Comparison of ENCODE assay signal across 1 mouse cellular context in the genomic region with DNA sequence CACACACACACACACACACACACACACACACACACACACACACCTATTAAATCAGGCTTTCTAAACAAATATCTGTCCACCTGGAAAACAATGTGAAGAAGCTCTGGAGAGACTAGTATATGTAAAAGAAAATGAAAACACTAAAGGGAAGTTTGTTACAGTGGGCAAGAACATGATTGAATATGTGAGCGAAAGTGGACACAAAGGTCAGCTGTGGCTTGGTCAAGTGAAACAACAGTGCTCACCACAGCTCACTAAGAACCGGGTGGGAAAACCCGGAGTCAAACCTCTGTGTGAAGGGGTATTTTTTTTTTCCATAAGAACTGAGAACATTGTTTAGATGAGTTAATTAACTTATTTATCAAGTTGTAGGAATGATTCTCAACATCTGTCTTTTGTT.
A peak's percentile ranks its signal among the peaks of the same experiment; 100 is the strongest.
TF ChIP-seq lines count a peak whose summit lies in the region.

No protein-coding gene starts in this region.

TF ChIP-seq in CH12.LX, 34 proteins besides CTCF, POLR2A, EP300 and RAD21 (continued from another document):
- TF ChIP-seq ETS1 (conservative IDR thresholded peaks at IDR 0.05; ENCODE audit: low read depth, low read length) (peak; percentile 65), MAZ (IDR thresholded peaks at IDR 0.05; ENCODE audit: low read depth, low read length) (no peak), E2F4 (IDR thresholded peaks at IDR 0.05; ENCODE audit: insufficient replicate concordance, low read depth, low read length) (no peak), MEF2A (IDR thresholded peaks at IDR 0.05; ENCODE audit: borderline replicate concordance, low read depth, low read length) (peak; percentile 41; the same call in 1 of the 2 replicates), NELFE (IDR thresholded peaks at IDR 0.05; ENCODE audit: low read depth, low read length) (no peak), USF2 (conservative IDR thresholded peaks at IDR 0.05; ENCODE audit: low read depth, low read length) (no peak), CHD1 (IDR thresholded peaks at IDR 0.05; ENCODE audit: low read depth, low read length) (no peak), ZC3H11A (IDR thresholded peaks at IDR 0.05; ENCODE audit: low read depth, low read length) (no peak), TBP (conservative IDR thresholded peaks at IDR 0.05; ENCODE audit: low read depth, low read length) (no peak), ELF1 (IDR thresholded peaks at IDR 0.05; ENCODE audit: low read depth, low read length) (no peak), SIN3A (IDR thresholded peaks at IDR 0.05; ENCODE audit: low read length) (no peak), JUND (conservative IDR thresholded peaks at IDR 0.05; ENCODE audit: low read depth, low read length) (no peak)
